Mouse (Mus musculus) right cerebral cortex, adult 2 months (tissue): ENCODE results near the gene Cxcr4.

Source experiments
- DNase-seq, 2 experiments: peaks; one replicate each; pipeline ENCODE4 v3.0.0; 2021 to 2022; ENCODE audit warnings: low spot score in 2 of 2

Gene Cxcr4

GRCm38 (mm10) chr1:128569992-128570648 lies 22.0 kb downstream of the Cxcr4 start:
- DNase-seq: no peak

- DNase-seq: no peak
These were observed 24.6 kb downstream of the Cxcr4 start for GRCm38 (mm10) chr1:128567224-128568197.

- no peak for DNase-seq
These were observed 28.2 kb downstream of the Cxcr4 start for GRCm38 (mm10) chr1:128563905-128564304.

- DNase-seq: no peak
These were observed 30.7 kb downstream of the Cxcr4 start for GRCm38 (mm10) chr1:128561325-128561874.

GRCm38 (mm10) chr1:128560452-128561324 lies 31.4 kb downstream of the Cxcr4 start:
- DNase-seq: no peak

- DNase-seq: no peak
These were observed 34.1 kb downstream of the Cxcr4 start for GRCm38 (mm10) chr1:128557953-128558352.

- DNase-seq: no peak
These were observed 39.5 kb downstream of the Cxcr4 start for GRCm38 (mm10) chr1:128552545-128552944.

- DNase-seq: no peak
These were observed 40.2 kb downstream of the Cxcr4 start for GRCm38 (mm10) chr1:128551743-128552397.

GRCm38 (mm10) chr1:128549442-128549841 lies 42.7 kb downstream of the Cxcr4 start:
- DNase-seq: no peak

- no peak for DNase-seq
These were observed 43.1 kb downstream of the Cxcr4 start for GRCm38 (mm10) chr1:128549007-128549406.

GRCm38 (mm10) chr1:128548220-128548998 lies 43.7 kb downstream of the Cxcr4 start:
- no peak for DNase-seq

GRCm38 (mm10) chr1:128545672-128546071 lies 46.4 kb downstream of the Cxcr4 start:
- no peak for DNase-seq

- DNase-seq: no peak
These were observed 49.0 kb downstream of the Cxcr4 start for GRCm38 (mm10) chr1:128543137-128543536.

- DNase-seq: no peak
These were observed 49.5 kb downstream of the Cxcr4 start for GRCm38 (mm10) chr1:128542555-128542954.

GRCm38 (mm10) chr1:128540213-128540612 lies 51.9 kb downstream of the Cxcr4 start:
- DNase-seq: no peak

- DNase-seq: no peak
These were observed 52.5 kb downstream of the Cxcr4 start for GRCm38 (mm10) chr1:128539555-128539954.
